Mouse (Mus musculus) lung, embryonic 16.5 days (tissue): ENCODE measurements around the gene Pknox1. TPM values are rescaled to one million over a fixed set of nuclear protein-coding genes. Genes with fewer than 3 reads are reported as not detected.
A peak's percentile ranks its signal among the peaks of the same experiment; 100 is the strongest.
"Not testable (repeated sequence)": the region's sequence is repeated elsewhere in the genome, so short reads cannot be mapped to it uniquely, and the experiment has no call there.

ENCODE experiments used
- ATAC-seq: fragments of 200-750 bp; cut with Nextera tagmentation; 2 replicates; pipeline ENCODE4 v1.8.0; 2017; ENCODE audit warnings: low read depth, mild to moderate bottlenecking, moderate library complexity
- H3K27ac ChIP-seq: fragments of 300-500 bp; sonication (generic); 2 replicates; pipeline ENCODE4 v1.5.1; 2014; ENCODE audit warnings: mild to moderate bottlenecking, control low read depth, low read length
- H3K27me3 ChIP-seq: fragments of 300-500 bp; sonication (generic); 2 replicates; pipeline ENCODE4 v1.6.1; 2014; ENCODE audit warnings: low read depth, low read length, mixed read lengths; ENCODE audit not compliant: control insufficient read depth, insufficient read depth
- H3K36me3 ChIP-seq: fragments of 300-500 bp; sonication (generic); 2 replicates; pipeline ENCODE4 v1.6.1; 2014; ENCODE audit warnings: low read length; ENCODE audit not compliant: control insufficient read depth, insufficient read depth
- H3K4me1 ChIP-seq: fragments of 300-500 bp; sonication (generic); replicated peaks from 2 replicates; pipeline ENCODE4 v1.6.1; 2014; ENCODE audit warnings: low read length, mixed read lengths; ENCODE audit not compliant: control insufficient read depth, insufficient read depth
- H3K4me2 ChIP-seq: fragments of 300-500 bp; sonication (generic); 2 replicates; pipeline ENCODE4 v1.6.1; 2014; ENCODE audit warnings: low read depth, low read length, control low read depth
- H3K4me3 ChIP-seq: fragments of 300-500 bp; sonication (generic); 2 replicates; pipeline ENCODE4 v1.5.1; 2014; ENCODE audit warnings: mild to moderate bottlenecking, low read length, control low read depth
- H3K9ac ChIP-seq: fragments of 300-500 bp; sonication (generic); 2 replicates; pipeline ENCODE4 v1.6.1; 2014; ENCODE audit warnings: low read length, control low read depth
- H3K9me3 ChIP-seq: fragments of 300-500 bp; sonication (generic); 2 replicates; pipeline ENCODE4 v1.6.1; 2016; ENCODE audit warnings: low read length; ENCODE audit not compliant: control insufficient read depth
- WGBS: fragments of 180-500 bp; shearing (Covaris S2); extraction: QIAGEN DNeasy Blood & Tissue Kit; methylation state at CpG from one replicate; pipeline ENCODE4 v1.1.7; 2014; 5-methylcytosine and 5-hydroxymethylcytosine counted together
- polyA plus RNA-seq: library from polyadenylated mRNA; unstranded; fragments of >200 nt; fragmentation: Nextera tagmentation; extraction: Ambion mirVana; gene quantifications from 2 replicates; pipeline ENCODE4 v1.2.1, GENCODE M21; 2015

Gene Pknox1
- polyA plus RNA-seq, 1 experiment from 2014 or later = 44.1 TPM

DNA sequence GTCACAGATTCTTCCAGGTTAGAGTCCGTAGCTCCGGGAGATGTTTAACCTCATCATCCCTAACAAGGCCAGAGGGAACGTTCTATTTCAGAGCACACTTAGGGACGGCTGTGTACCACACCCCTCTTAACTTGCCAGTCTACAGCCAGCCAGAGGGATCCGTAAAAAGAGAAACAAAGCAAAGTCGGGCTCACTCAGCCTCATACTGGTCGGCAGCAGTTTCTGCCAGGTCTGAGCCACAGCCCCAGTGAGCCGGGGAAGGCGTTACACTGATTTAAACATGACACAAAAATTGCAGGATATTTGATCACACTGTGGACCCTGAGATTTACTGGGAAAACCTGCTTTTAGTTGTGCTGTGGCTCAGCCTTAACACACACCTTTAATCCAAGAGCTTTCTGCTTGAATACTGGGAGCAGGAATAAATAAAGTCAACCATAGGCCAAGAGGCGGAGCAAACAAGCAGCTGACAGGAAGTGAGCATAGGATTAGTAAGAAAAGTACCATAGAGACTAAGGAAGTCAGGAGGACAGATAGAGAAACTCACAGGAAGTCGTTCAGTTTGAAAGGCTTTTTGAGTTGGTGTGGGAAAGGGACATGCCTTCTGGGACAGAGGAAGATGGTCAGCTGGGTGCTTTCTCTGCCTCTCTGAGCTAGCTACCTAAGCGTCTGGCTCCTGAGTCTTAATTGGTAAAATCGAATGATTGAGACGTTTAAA lies 32.9 kb upstream of the Pknox1 start:
- Histone ChIP-seq H3K4me2 (no peak overlapping the region), H3K27ac (no peak overlapping the region), H3K36me3 (peaks cover 28% of the 10 kb centered on the region), H3K9ac (no peak overlapping the region), H3K4me1 (peaks cover 10% of the 10 kb centered on the region), H3K9me3 (no peaks in the 10 kb centered on the region), H3K27me3 (no peaks in the 10 kb centered on the region), H3K4me3 (no peak overlapping the region)
- 83% methylated on average over 14 of the region's 14 CpGs for WGBS
- no peak for ATAC-seq

DNA sequence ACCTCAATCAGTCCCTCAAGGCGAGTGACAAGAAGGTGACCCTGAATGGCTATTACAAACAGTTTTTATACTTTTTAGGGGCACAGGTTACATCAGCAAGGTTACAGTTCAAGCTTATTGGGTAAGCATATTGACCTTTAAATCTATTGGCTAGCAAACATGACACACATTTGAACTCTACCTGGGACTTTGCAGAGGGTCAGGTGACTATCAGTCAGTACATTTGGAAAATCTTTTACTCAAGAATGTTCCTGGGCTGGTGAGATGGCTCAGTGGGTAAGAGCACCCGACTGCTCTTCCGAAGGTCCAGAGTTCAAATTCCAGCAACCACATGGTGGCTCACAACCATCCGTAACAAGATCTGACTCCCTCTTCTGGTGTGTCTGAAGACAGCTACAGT lies 32.2 kb upstream of the Pknox1 start:
- not testable (repeated sequence) for ATAC-seq, H3K27ac ChIP-seq, H3K4me3 ChIP-seq, H3K9me3 ChIP-seq, H3K4me2 ChIP-seq, H3K9ac ChIP-seq, H3K27me3 ChIP-seq
- peaks cover 21% of the 10 kb centered on the region for H3K36me3 ChIP-seq
- peaks cover 10% of the 10 kb centered on the region for H3K4me1 ChIP-seq
- WGBS = 90% methylated on average over 3 of the region's 4 CpGs

GRCm38 (mm10) chr17:31535358-31535757 lies 29.2 kb upstream of the Pknox1 start:
- Histone ChIP-seq H3K36me3 (peaks cover 11% of the 10 kb centered on the region), H3K27ac (peak overlapping the region; percentile 81), H3K4me3 (no peak overlapping the region), H3K9ac (no peak overlapping the region), H3K4me2 (peak overlapping the region; percentile 27; the same call in 1 of the 2 replicates), H3K9me3 (no peaks in the 10 kb centered on the region), H3K27me3 (no peaks in the 10 kb centered on the region), H3K4me1 (peaks cover 10% of the 10 kb centered on the region)
- 0 out of 2 replicates have a peak, but pooled peaks have one; percentile 19 for ATAC-seq
- WGBS = 67% methylated on average over 4 of the region's 4 CpGs

- H3K4me2 ChIP-seq = peak overlapping the region; percentile 27
Measured at GRCm38 (mm10) chr17:31535871-31536629, 28.5 kb upstream of the Pknox1 start.

GRCm38 (mm10) chr17:31540101-31540500 lies 24.4 kb upstream of the Pknox1 start:
- Histone ChIP-seq H3K9me3 (no peaks in the 10 kb centered on the region), H3K4me2 (no peak overlapping the region), H3K27me3 (no peaks in the 10 kb centered on the region), H3K4me1 (peaks cover 27% of the 10 kb centered on the region), H3K9ac (no peak overlapping the region), H3K36me3 (no peaks in the 10 kb centered on the region), H3K4me3 (no peak overlapping the region), H3K27ac (no peak overlapping the region)
- ATAC-seq = no peak
- 57% methylated on average over 3 of the region's 3 CpGs for WGBS

More at GRCm38 (mm10) chr17:31535871-31536629, 28.5 kb upstream of the Pknox1 start:
- H3K27ac ChIP-seq = peak overlapping the region; percentile 81
- peak; percentile 90 for ATAC-seq
- peaks cover 10% of the 10 kb centered on the region for H3K36me3 ChIP-seq
- H3K4me1 ChIP-seq = peaks cover 10% of the 10 kb centered on the region
- H3K9ac ChIP-seq = no peak overlapping the region
- H3K9me3 ChIP-seq = no peaks in the 10 kb centered on the region
- 19% methylated on average over 8 of the region's 8 CpGs for WGBS
- no peaks in the 10 kb centered on the region for H3K27me3 ChIP-seq
- no peak overlapping the region for H3K4me3 ChIP-seq

- 48% methylated on average over 4 of the region's 4 CpGs for WGBS
- H3K27me3 ChIP-seq = no peaks in the 10 kb centered on the region
- H3K9ac ChIP-seq = no peak overlapping the region
- H3K4me1 ChIP-seq = peaks cover 19% of the 10 kb centered on the region
- H3K4me2 ChIP-seq = no peak overlapping the region
- no peaks in the 10 kb centered on the region for H3K36me3 ChIP-seq
- no peak for ATAC-seq
- H3K27ac ChIP-seq = peak overlapping the region; percentile 19
- no peaks in the 10 kb centered on the region for H3K9me3 ChIP-seq
- no peak overlapping the region for H3K4me3 ChIP-seq
Measured at GRCm38 (mm10) chr17:31540809-31541459, 23.6 kb upstream of the Pknox1 start.

- Histone ChIP-seq H3K9ac (no peak overlapping the region), H3K36me3 (no peaks in the 10 kb centered on the region), H3K27me3 (no peaks in the 10 kb centered on the region), H3K9me3 (no peaks in the 10 kb centered on the region), H3K4me1 (peaks cover 17% of the 10 kb centered on the region), H3K4me3 (no peak overlapping the region), H3K4me2 (no peak overlapping the region), H3K27ac (peak overlapping the region; percentile 19)
- WGBS = 32% methylated on average over 6 of the region's 6 CpGs
- peak; percentile 36; the same call in 1 of the 2 replicates for ATAC-seq
Measured at GRCm38 (mm10) chr17:31541460-31541831, 23.1 kb upstream of the Pknox1 start.

DNA sequence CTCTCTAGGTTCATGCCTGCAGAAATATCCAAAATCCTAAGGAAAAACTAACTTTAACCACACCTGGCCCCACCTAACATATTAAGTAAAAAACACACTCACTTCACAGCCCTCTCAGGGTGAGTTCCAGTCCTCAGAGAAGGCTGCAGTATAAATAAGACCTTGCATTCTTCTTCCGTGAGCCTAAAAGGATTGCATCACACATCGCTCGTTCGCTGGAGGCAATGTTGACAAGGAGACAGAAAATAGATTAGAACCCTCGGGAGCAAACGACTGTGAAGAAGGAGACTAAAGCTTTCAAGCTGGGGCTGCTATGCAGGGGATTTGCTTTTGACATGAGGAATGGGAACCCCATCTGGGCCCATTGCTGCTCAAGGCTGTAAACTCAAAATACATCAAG lies 21.0 kb upstream of the Pknox1 start:
- no peak overlapping the region for H3K4me2 ChIP-seq
- H3K27me3 ChIP-seq = no peaks in the 10 kb centered on the region
- H3K9ac ChIP-seq = no peak overlapping the region
- no peaks in the 10 kb centered on the region for H3K36me3 ChIP-seq
- no peak overlapping the region for H3K4me3 ChIP-seq
- peak overlapping the region; percentile 27; the same call in 1 of the 2 replicates for H3K27ac ChIP-seq
- H3K9me3 ChIP-seq = no peaks in the 10 kb centered on the region
- peak; percentile 51; the same call in 1 of the 2 replicates for ATAC-seq
- peaks cover 17% of the 10 kb centered on the region for H3K4me1 ChIP-seq
- WGBS = 19% methylated on average over 6 of the region's 6 CpGs
